Mouse (Mus musculus): ENCODE data around the gene Gm9736.
"Not testable (repeated sequence)": the region's sequence is repeated elsewhere in the genome, so short reads cannot be mapped to it uniquely, and the experiment has no call there.

Gene Gm9736

DNA sequence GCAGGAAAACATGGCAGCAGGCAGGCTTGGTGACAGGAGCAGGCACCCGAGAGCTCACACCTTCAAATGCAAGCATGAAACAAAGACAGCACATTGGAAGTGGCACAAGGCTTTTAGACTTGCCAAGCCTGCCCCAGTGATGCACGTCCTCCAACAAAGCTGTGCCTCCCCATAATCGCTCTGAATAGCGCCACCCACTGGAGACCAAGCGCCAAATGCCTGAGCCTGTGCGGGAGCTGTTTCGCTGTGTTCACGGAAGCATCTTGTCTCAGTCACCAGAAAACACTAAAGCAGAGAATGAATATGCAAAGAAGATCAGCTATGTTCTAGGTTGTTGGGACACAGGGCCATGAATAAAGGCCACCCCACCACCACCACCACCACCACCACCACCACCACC lies 26.3 kb downstream of the Gm9736 start:
- no peak for DNase-seq

DNA sequence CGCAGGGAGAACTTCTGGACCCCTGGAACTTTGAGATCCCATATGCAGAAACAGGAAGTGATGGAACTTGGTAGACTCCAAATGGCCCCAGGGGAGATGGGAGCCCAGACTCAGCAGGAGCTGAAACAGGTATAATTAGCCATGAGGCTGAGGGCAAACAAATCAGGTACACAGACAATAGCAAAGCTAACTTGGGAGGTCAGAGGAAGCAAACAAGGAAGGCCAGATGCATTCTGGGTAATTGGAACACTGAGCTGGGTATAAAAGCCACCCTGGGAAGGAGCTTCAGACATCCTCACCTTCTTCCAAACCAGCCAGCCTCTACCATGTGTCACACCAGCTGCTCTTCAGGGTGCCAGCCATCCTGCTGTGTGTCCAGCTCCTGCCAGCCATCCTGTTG lies 30.9 kb downstream of the Gm9736 start, which contains the start of gene Krtap12-1:
TSS of gene Krtap12-1 (plus strand) at position 301 of the 400 bp plus-strand sequence.
- not testable (repeated sequence) for DNase-seq

GRCm38 (mm10) chr10:77715507-77715906 lies 35.6 kb downstream of the Gm9736 start, which contains the start of gene Gm10142:
Gene Gm10142, plus strand, starts transcription at chr10:77715807.
- DNase-seq: no peak

GRCm38 (mm10) chr10:77713734-77714133 lies 37.4 kb downstream of the Gm9736 start:
- no peak for DNase-seq

DNA sequence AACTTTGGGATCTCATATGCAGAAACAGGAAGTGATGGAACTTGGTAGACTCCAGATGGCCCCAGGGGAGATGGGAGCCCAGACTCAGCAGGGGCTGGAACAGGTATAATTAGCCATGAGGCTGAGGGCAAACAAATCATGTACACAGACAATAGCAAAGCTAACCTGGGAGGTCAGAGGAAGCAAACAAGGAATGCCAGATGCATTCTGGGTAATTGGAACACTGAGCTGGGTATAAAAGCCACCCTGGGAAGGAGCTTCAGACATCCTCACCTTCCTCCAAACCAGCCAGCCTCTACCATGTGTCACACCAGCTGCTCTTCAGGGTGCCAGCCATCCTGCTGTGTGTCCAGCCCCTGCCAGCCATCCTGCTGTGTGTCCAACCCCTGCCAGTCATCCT lies 40.0 kb downstream of the Gm9736 start, which contains the start of gene Gm10024:
TSS of gene Gm10024 (plus strand) at position 301 of the 400 bp plus-strand sequence.
- not testable (repeated sequence) for DNase-seq

DNA sequence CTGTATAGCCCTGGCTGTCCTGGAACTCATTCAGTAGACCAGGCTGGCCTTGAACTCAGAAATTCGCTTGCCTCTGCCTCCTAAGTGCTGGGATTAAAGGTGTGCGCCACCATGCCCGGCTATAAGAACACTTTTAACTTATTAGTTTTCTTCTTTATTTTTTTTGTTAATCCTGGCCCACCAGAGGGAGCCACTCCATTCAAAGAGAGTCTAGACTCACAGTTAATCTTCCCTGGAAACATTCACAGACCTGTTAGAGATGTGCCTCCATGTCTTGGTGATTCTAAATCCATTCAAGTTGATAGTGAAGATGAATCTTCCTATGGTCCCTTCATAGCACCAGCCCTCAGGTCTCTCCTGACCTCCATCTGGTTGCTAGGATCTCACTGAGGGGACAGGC lies 41.3 kb downstream of the Gm9736 start:
- DNase-seq: no peak

GRCm38 (mm10) chr10:77706326-77706725 lies 44.8 kb downstream of the Gm9736 start, which contains the start of gene Gm10272:
Gene Gm10272, plus strand, starts transcription at chr10:77706626.
- DNase-seq: no peak
